Mouse (Mus musculus) liver, postnatal 0 days (tissue): ENCODE measurements around the gene Dcun1d5. TPM values are rescaled to one million over a fixed set of nuclear protein-coding genes. Genes with fewer than 3 reads are reported as not detected.
"Not testable (repeated sequence)": the region's sequence is repeated elsewhere in the genome, so short reads cannot be mapped to it uniquely, and the experiment has no call there.

Experiments used
- ATAC-seq: fragments of 200-750 bp; cut with Nextera tagmentation; 2 replicates; pipeline ENCODE4 v1.8.0; 2017; ENCODE audit warnings: mild to moderate bottlenecking, moderate library complexity
- DNase-seq: peaks from one replicate; pipeline ENCODE4 v3.0.0-alpha.2; 2016
- H3K27ac ChIP-seq: fragments of 300-500 bp; sonication (generic); 2 replicates; pipeline ENCODE4 v1.5.1; 2014; ENCODE audit warnings: antibody characterized with exemption, moderate library complexity, mild to moderate bottlenecking, low read depth
- H3K27me3 ChIP-seq: fragments of 300-500 bp; sonication (generic); 2 replicates; pipeline ENCODE4 v1.6.1; 2014; ENCODE audit warnings: low read length, control low read depth, mixed read lengths; ENCODE audit not compliant: insufficient read depth
- H3K36me3 ChIP-seq: fragments of 300-500 bp; sonication (generic); replicated peaks from 2 replicates; pipeline ENCODE4 v1.6.1; 2014; ENCODE audit warnings: mild to moderate bottlenecking, control low read depth, low read length, moderate library complexity, mixed read lengths; ENCODE audit not compliant: insufficient read depth
- H3K4me1 ChIP-seq: fragments of 300-500 bp; sonication (generic); 2 replicates; pipeline ENCODE4 v1.6.1; 2014; ENCODE audit warnings: antibody characterized with exemption, mild to moderate bottlenecking, control low read depth; ENCODE audit not compliant: insufficient read depth
- H3K4me2 ChIP-seq: fragments of 300-500 bp; sonication (generic); 2 replicates; pipeline ENCODE4 v1.6.1; 2014; ENCODE audit warnings: low read depth, mild to moderate bottlenecking, low read length, moderate library complexity, mixed read lengths
- H3K4me3 ChIP-seq: fragments of 300-500 bp; sonication (generic); 2 replicates; pipeline ENCODE4 v1.5.1; 2014; ENCODE audit warnings: low read depth, low read length
- H3K9ac ChIP-seq: fragments of 300-500 bp; sonication (generic); replicated peaks from 2 replicates; pipeline ENCODE4 v1.6.1; 2014; ENCODE audit warnings: mild to moderate bottlenecking, moderate library complexity
- H3K9me3 ChIP-seq: fragments of 300-500 bp; sonication (generic); 2 replicates; pipeline ENCODE4 v1.6.1; 2016; ENCODE audit warnings: mild to moderate bottlenecking, control low read depth, low read length, mixed read lengths
- CTCF ChIP-seq: sonication (generic); IDR thresholded peaks from 2 replicates; pipeline ENCODE4 v1.5.1; 2016; ENCODE audit warnings: antibody characterized with exemption, low read depth
- EP300 ChIP-seq: IDR thresholded peaks from 2 replicates; pipeline ENCODE4 v1.6.1; 2016; ENCODE audit warnings: antibody characterized with exemption, low read depth, mild to moderate bottlenecking
- WGBS: fragments of 180-500 bp; shearing (Covaris S2); extraction: QIAGEN DNeasy Blood & Tissue Kit; methylation state at CpG from one replicate; pipeline ENCODE4 v1.1.7; 2014; ENCODE audit not compliant: insufficient replicate concordance; 5-methylcytosine and 5-hydroxymethylcytosine counted together
- polyA plus RNA-seq: library from polyadenylated mRNA; unstranded; fragments of >200 nt; fragmentation: Nextera tagmentation; extraction: Ambion mirVana; gene quantifications from 2 replicates; pipeline ENCODE4 v1.2.1, GENCODE M21; 2015

Dcun1d5 gene
- polyA plus RNA-seq, 1 experiment from 2014 or later, result 46.0 TPM

DNA sequence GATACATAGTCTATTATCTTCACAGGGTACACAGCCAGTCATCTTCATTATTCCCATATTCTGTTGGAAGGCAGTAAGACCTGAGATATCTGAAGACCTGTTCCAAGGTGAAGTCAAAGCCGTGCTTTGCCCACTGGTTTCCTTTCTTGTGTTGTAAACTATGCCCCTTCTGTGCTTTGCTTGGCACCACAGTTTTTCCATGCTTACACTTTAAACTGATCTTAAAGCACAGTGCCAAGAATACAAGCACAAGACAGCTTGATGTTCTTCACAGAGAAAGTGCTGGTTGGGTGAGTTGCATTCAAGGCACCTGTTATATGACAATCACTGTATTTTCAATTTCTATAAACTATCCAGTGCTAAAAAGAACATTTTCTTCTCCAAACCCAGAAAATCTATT is 10.6 kb upstream of the Dcun1d5 start:
- H3K9ac ChIP-seq, result no peak overlapping the region
- H3K4me3 ChIP-seq, result no peak overlapping the region
- 79% methylated on average over 1 of the region's 1 CpGs for WGBS
- no peaks in the 10 kb centered on the region for H3K27me3 ChIP-seq
- no peak for TF ChIP-seq EP300
- TF ChIP-seq CTCF, result no peak
- H3K9me3 ChIP-seq, result no peaks in the 10 kb centered on the region
- ATAC-seq (no peak), DNase-seq (no peak)
- H3K4me1 ChIP-seq, result peaks cover 8% of the 10 kb centered on the region
- H3K4me2 ChIP-seq, result no peak overlapping the region
- no peak overlapping the region for H3K27ac ChIP-seq
- no peaks in the 10 kb centered on the region for H3K36me3 ChIP-seq

- no peak overlapping the region for H3K27ac ChIP-seq
- peak overlapping the region; percentile 54 for H3K9ac ChIP-seq
- 11% methylated on average over 41 of the region's 41 CpGs for WGBS
- peak overlapping the region; percentile 75 for H3K4me2 ChIP-seq
- H3K27me3 ChIP-seq, result no peaks in the 10 kb centered on the region
- peak; percentile 99 for ATAC-seq
- peaks cover 8% of the 10 kb centered on the region for H3K4me1 ChIP-seq
- DNase-seq, result peak; percentile 82
- no peak for TF ChIP-seq EP300
- no peak for TF ChIP-seq CTCF
- H3K4me3 ChIP-seq, result peak overlapping the region; percentile 45
- no peaks in the 10 kb centered on the region for H3K9me3 ChIP-seq
- H3K36me3 ChIP-seq, result peaks cover 5% of the 10 kb centered on the region; the same call in 1 of the 2 replicates
Measured at GRCm38 (mm10) chr9:7176618-7177610, 7.4 kb upstream of the Dcun1d5 start.

- Histone ChIP-seq H3K27ac (peak overlapping the region; percentile 95), H3K9ac (peak overlapping the region; percentile 88), H3K4me1 (peaks cover 11% of the 10 kb centered on the region), H3K36me3 (peaks cover 8% of the 10 kb centered on the region), H3K27me3 (no peaks in the 10 kb centered on the region), H3K4me3 (peak overlapping the region; percentile 90), H3K4me2 (peak overlapping the region; percentile 80), H3K9me3 (no peaks in the 10 kb centered on the region)
- no peak for TF ChIP-seq CTCF
- DNase-seq, result no peak
- WGBS, result under 1% methylated on average over 29 of the region's 31 CpGs
- peak; percentile 67 for ATAC-seq
Measured at GRCm38 (mm10) chr9:7184897-7185291, 574 bp downstream of the Dcun1d5 start.

GRCm38 (mm10) chr9:7190694-7191093 is 6.4 kb downstream of the Dcun1d5 start:
- H3K4me2 ChIP-seq, H3K9me3 ChIP-seq, H3K4me1 ChIP-seq, ATAC-seq, H3K27me3 ChIP-seq, H3K9ac ChIP-seq, H3K4me3 ChIP-seq, H3K36me3 ChIP-seq, H3K27ac ChIP-seq, DNase-seq: not testable (repeated sequence)
- 72% methylated on average over 3 of the region's 3 CpGs for WGBS

GRCm38 (mm10) chr9:7216240-7216639 is 31.9 kb downstream of the Dcun1d5 start:
- Histone ChIP-seq H3K27me3 (no peaks in the 10 kb centered on the region), H3K4me2 (no peak overlapping the region), H3K9me3 (no peaks in the 10 kb centered on the region), H3K4me1 (no peaks in the 10 kb centered on the region), H3K36me3 (peaks cover 4% of the 10 kb centered on the region; the same call in 1 of the 2 replicates), H3K27ac (no peak overlapping the region), H3K9ac (no peak overlapping the region), H3K4me3 (no peak overlapping the region)
- no peak for TF ChIP-seq EP300
- peak; percentile 68 for TF ChIP-seq CTCF
- no peak for ATAC-seq
- 49% methylated on average over 2 of the region's 2 CpGs for WGBS
- peak; percentile 14 for DNase-seq

GRCm38 (mm10) chr9:7221024-7221423 is 36.7 kb downstream of the Dcun1d5 start:
- TF ChIP-seq CTCF, result peak; percentile 34
- no peak for TF ChIP-seq EP300
- Histone ChIP-seq H3K4me3 (no peak overlapping the region), H3K9me3 (no peaks in the 10 kb centered on the region), H3K27ac (peak overlapping the region; percentile 41; the same call in 1 of the 2 replicates), H3K4me1 (no peaks in the 10 kb centered on the region), H3K9ac (no peak overlapping the region), H3K36me3 (no peaks in the 10 kb centered on the region), H3K4me2 (no peak overlapping the region), H3K27me3 (no peaks in the 10 kb centered on the region)
- peak; percentile 27; the same call in 1 of the 2 replicates for ATAC-seq
- no peak for DNase-seq
- 79% methylated on average over 5 of the region's 5 CpGs for WGBS
